Comparison of ENCODE assay signal across 8 mouse cellular contexts in the genomic region with DNA sequence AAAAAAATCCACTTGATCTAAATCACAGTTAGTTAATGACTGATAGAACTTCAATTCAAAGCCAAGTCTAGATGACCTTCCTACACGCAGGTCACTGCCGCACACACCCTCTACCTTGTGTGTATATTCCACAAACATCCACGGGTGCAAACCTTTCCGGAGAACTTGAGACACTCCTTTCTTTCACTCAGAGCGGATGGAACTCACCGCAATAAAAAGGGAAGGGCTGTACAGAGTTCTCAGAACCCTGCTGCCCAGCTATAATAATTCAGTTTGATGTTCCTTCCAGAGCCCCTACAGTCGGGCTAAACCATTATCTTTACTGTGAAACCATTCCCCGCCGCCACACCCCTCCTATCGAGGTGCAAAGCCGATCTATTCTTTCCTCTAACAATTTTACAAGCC. TPM values are rescaled to one million over a fixed set of nuclear protein-coding genes. Genes with fewer than 3 reads are reported as not detected.
DNase-seq lines count a peak whose midpoint lies in the region; ATAC-seq and TF ChIP-seq lines count a peak whose summit lies in the region.

No protein-coding gene starts in this region.

- 14% methylated on average over 11 of the region's 11 CpGs for WGBS in forebrain, embryonic 15.5 days
- WGBS in limb, embryonic 11.5 days = 14% methylated on average over 11 of the region's 11 CpGs
- 9% methylated on average over 11 of the region's 11 CpGs for WGBS in neural tube, embryonic 12.5 days

- H3K27me3 ChIP-seq in forebrain, embryonic 15.5 days = no peaks in the 10 kb centered on the region
- no peaks in the 10 kb centered on the region for H3K27me3 ChIP-seq in limb, embryonic 11.5 days (ENCODE audit: control insufficient read depth, insufficient read depth, low read length)
- H3K27me3 ChIP-seq in neural tube, embryonic 12.5 days (replicated peaks) = no peaks in the 10 kb centered on the region

- no peaks in the 10 kb centered on the region for H3K36me3 ChIP-seq in ES-E14 (ENCODE audit: control insufficient read depth, insufficient read depth, low read length, poor library complexity, severe bottlenecking)
- no peaks in the 10 kb centered on the region for H3K36me3 ChIP-seq in forebrain, embryonic 15.5 days
- H3K36me3 ChIP-seq in limb, embryonic 11.5 days (ENCODE audit: control insufficient read depth, insufficient read depth, low read length) = no peaks in the 10 kb centered on the region
- H3K36me3 ChIP-seq in neural tube, embryonic 12.5 days = no peaks in the 10 kb centered on the region

- peak overlapping the region; percentile 63; the same call in 1 of the 2 replicates for H3K9ac ChIP-seq in ES-E14 (ENCODE audit: insufficient read depth, low read depth, low read length, poor library complexity, severe bottlenecking)
- peak overlapping the region; percentile 84 for H3K9ac ChIP-seq in forebrain, embryonic 15.5 days (replicated peaks)
- H3K9ac ChIP-seq in limb, embryonic 11.5 days (ENCODE audit: low read length) = peak overlapping the region; percentile 83
- H3K9ac ChIP-seq in neural tube, embryonic 12.5 days = peak overlapping the region; percentile 83

- peak overlapping the region; percentile 81 to 83 for H3K4me3 ChIP-seq in ES-E14 (ENCODE audit: insufficient read depth in 1 of 2, low read depth in 1 of 2, low read length in 2 of 2, poor library complexity in 1 of 2, severe bottlenecking in 1 of 2)
- H3K4me3 ChIP-seq in forebrain, embryonic 15.5 days = peak overlapping the region; percentile 86
- H3K4me3 ChIP-seq in limb, embryonic 11.5 days (ENCODE audit: low read depth, low read length) = peak overlapping the region; percentile 96
- peak overlapping the region; percentile 85 for H3K4me3 ChIP-seq in neural tube, embryonic 12.5 days

- no peaks in the 10 kb centered on the region for H3K9me3 ChIP-seq in ES-E14 (ENCODE audit: control insufficient read depth, insufficient read depth, low read depth, low read length)
- H3K9me3 ChIP-seq in forebrain, embryonic 15.5 days = no peaks in the 10 kb centered on the region
- H3K9me3 ChIP-seq in limb, embryonic 11.5 days (ENCODE audit: control insufficient read depth, low read length) = no peaks in the 10 kb centered on the region
- H3K9me3 ChIP-seq in neural tube, embryonic 12.5 days = no peaks in the 10 kb centered on the region

- DNase-seq in cerebellum, postnatal 36 days = no peak
- DNase-seq in ES-E14 (ENCODE audit: low read depth, low spot score) = no peak
- DNase-seq in limb, embryonic 11.5 days (ENCODE audit: low spot score) = no peak
- DNase-seq in embryo, embryonic 10.5 days (ENCODE audit: low spot score) = no peak
- no peak for DNase-seq in spleen, postnatal 10 days (ENCODE audit: low spot score in 2 of 2)

- H3K4me2 ChIP-seq in forebrain, embryonic 15.5 days (replicated peaks) = peak overlapping the region; percentile 69
- H3K4me2 ChIP-seq in limb, embryonic 11.5 days (ENCODE audit: low read depth, severe bottlenecking) = peak overlapping the region; percentile 91
- H3K4me2 ChIP-seq in neural tube, embryonic 12.5 days (replicated peaks) = peak overlapping the region; percentile 78

- in situ Hi-C loops in ES-E14 (cut with MboI; ENCODE audit: low sequenced_read_pairs in 2 of 2, unreplicated experiment in 2 of 2) = no loop called here

- 0 out of 2 replicates have a peak, but pooled peaks have one; percentile 2 for ATAC-seq in cerebellum, adult (ENCODE audit: insufficient number of reproducible peaks, low FRiP score, low TSS enrichment)
- peak; percentile 36 for ATAC-seq in forebrain, embryonic 15.5 days (replicated peaks)
- peak; percentile 6; the same call in 1 of the 2 replicates for ATAC-seq in limb, embryonic 11.5 days (ENCODE audit: insufficient number of reproducible peaks, low FRiP score, low TSS enrichment, low read depth)
- no peak for ATAC-seq in neural tube, embryonic 12.5 days (ENCODE audit: low FRiP score, low read depth)

- peaks cover 4 to 5% of the 10 kb centered on the region in 2 experiments; a peak in 3 of 4 replicates for H3K4me1 ChIP-seq in ES-E14 (ENCODE audit: control insufficient read depth in 2 of 2, insufficient read depth in 2 of 2, low read length in 2 of 2, poor library complexity in 1 of 2)
- H3K4me1 ChIP-seq in forebrain, embryonic 15.5 days = peaks cover 19% of the 10 kb centered on the region
- 0 out of 2 replicates have a peak, but pooled peaks cover 3% of the 10 kb centered on the region for H3K4me1 ChIP-seq in limb, embryonic 11.5 days (ENCODE audit: control insufficient read depth, insufficient read depth, low read length)
- peaks cover 15% of the 10 kb centered on the region for H3K4me1 ChIP-seq in neural tube, embryonic 12.5 days

- no peak overlapping the region for H3K27ac ChIP-seq in ES-E14 (ENCODE audit: insufficient read depth, low read depth, low read length, poor library complexity, severe bottlenecking)
- peak overlapping the region; percentile 74 for H3K27ac ChIP-seq in forebrain, embryonic 15.5 days (replicated peaks)
- H3K27ac ChIP-seq in limb, embryonic 11.5 days (replicated peaks; ENCODE audit: low read depth, low read length) = no peak overlapping the region
- peak overlapping the region; percentile 68; the same call in 1 of the 2 replicates for H3K27ac ChIP-seq in neural tube, embryonic 12.5 days

TF ChIP-seq in ES-E14, 5 proteins besides CTCF, POLR2A, EP300 and RAD21:
- TF ChIP-seq ZNF384 (IDR thresholded peaks at IDR 0.05; ENCODE audit: low read depth, low read length) (no peak), ZC3H11A (IDR thresholded peaks at IDR 0.05; ENCODE audit: borderline replicate concordance, low read depth, low read length) (no peak), HCFC1 (IDR thresholded peaks at IDR 0.05; ENCODE audit: borderline replicate concordance, insufficient read depth, low read length) (no peak), MAFK (IDR thresholded peaks at IDR 0.05; ENCODE audit: insufficient read depth, low read depth, low read length) (no peak), CHD2 (IDR thresholded peaks at IDR 0.05; ENCODE audit: low read depth, low read length) (no peak)

RNA-seq across cellular contexts. Expression of a gene that starts 12.2 kb away (rescaled TPM):
- 17.5 and 20.5 TPM in 2 replicates for total RNA-seq in ES-E14 (2012; rRNA removed)
- polyA plus RNA-seq in forebrain, embryonic 15.5 days (2015; fragmentation: Nextera tagmentation; extraction: Ambion mirVana) = 24.6 and 26.3 TPM in 2 replicates
- 20.7 and 20.8 TPM in 2 replicates for polyA plus RNA-seq in limb, embryonic 11.5 days (2014; fragmentation: Nextera tagmentation; extraction: Ambion mirVana)
- polyA plus RNA-seq in neural tube, embryonic 12.5 days (2016; fragmentation: Nextera tagmentation; extraction: Ambion mirVana) = 21.8 and 27.4 TPM in 2 replicates

Comparison
In these comparisons a context has a peak if more than half of its experiments do, and no peak if none do; other contexts are left out.
1. H3K27ac ChIP-seq: peak in forebrain, embryonic 15.5 days (single experiment) and neural tube, embryonic 12.5 days (single experiment); none in ES-E14 (single experiment) and limb, embryonic 11.5 days (single experiment).
2. Peak in every context shown above with its lines, with median percentiles within 50 percentile points of each other: H3K4me3 ChIP-seq, H3K9ac ChIP-seq and H3K4me2 ChIP-seq.